Mouse (Mus musculus): ENCODE results near the gene Rnf224.

DNA sequence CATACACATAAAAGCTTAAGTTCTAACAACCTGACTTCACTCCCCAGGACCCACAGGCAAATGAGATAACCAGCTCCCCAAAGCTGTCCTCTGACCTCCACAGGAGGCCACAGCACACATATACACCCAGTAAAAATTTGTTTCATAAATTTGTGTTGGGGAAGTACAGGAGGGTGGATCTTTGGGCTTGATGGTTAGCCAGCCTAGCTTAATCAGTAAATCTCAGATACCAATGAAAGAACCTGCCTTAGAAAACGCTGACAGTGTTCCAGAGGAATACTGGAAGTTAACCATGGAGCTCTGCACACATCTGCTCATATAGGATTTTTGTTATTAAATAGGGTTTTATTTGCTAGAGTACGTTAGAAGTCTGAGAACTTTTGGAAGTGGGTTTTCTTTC lies 18.9 kb downstream of the Rnf224 start:
- TF ChIP-seq CTCF (IDR thresholded peaks at IDR 0.05; ENCODE audit: borderline replicate concordance, insufficient read depth, low read depth, low read length) (no peak), POLR2A (IDR thresholded peaks at IDR 0.05; ENCODE audit: borderline replicate concordance, insufficient read depth, low read length) (no peak)

Measured in cerebellum, adult 2 months (tissue).